13 mouse cellular contexts compared by ENCODE assay signal in the genomic region with DNA sequence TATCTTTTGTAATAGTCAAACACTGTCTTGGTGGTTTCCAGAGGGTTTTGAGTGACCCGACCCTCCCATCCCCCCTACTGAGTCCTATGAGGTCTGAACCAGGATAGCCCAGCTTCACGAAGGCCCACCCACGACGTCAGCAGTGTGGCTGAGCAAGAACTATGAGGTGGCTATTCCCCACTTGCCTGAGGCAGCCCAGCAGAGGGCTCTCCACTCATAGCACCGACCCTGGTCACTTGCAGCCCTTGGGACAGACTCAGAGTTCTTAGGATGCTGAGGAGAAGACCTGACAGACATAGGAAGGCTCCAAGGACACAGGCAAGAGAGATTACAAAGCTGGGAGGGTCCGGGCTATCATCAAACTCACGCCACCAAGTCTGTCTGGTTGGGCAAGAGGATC. TPM values are rescaled to one million over a fixed set of nuclear protein-coding genes. Genes with fewer than 3 reads are reported as not detected.
A peak's percentile ranks its signal among the peaks of the same experiment; 100 is the strongest.
DNase-seq lines count a peak whose midpoint lies in the region; ATAC-seq and TF ChIP-seq lines count a peak whose summit lies in the region.
"Had no signal": no experiment of that assay in that cellular context is flagged by ENCODE, and none has a peak within 500 bp of the region (broad histone marks: within the 10 kb centered on the region; RNA-seq: fewer than 3 reads in every experiment).

No protein-coding gene starts in this region.

- peaks cover 31% of the 10 kb centered on the region for H3K27me3 ChIP-seq in intestine, postnatal 0 days (replicated peaks; ENCODE audit: control insufficient read depth, insufficient read depth, low read length)
- peaks cover 60% of the 10 kb centered on the region for H3K27me3 ChIP-seq in intestine, embryonic 15.5 days (replicated peaks)
- H3K27me3 ChIP-seq in neural tube, embryonic 12.5 days (replicated peaks): peaks cover 49% of the 10 kb centered on the region
- no peaks in the 10 kb centered on the region for H3K27me3 ChIP-seq in hindbrain, embryonic 15.5 days

- H3K4me3 ChIP-seq in intestine, postnatal 0 days (ENCODE audit: low read depth, low read length): no peak overlapping the region
- H3K4me3 ChIP-seq in intestine, embryonic 15.5 days (replicated peaks): no peak overlapping the region
- peak overlapping the region; percentile 78; the same call in 1 of the 2 replicates for H3K4me3 ChIP-seq in neural tube, embryonic 12.5 days
- peak overlapping the region; percentile 89 for H3K4me3 ChIP-seq in hindbrain, embryonic 15.5 days
- H3K4me3 ChIP-seq: erythroblast, embryonic 14.5 days; liver, embryonic 13.5 days had no signal

- no peak overlapping the region for H3K9ac ChIP-seq in intestine, postnatal 0 days (ENCODE audit: low read depth, low read length)
- no peak overlapping the region for H3K9ac ChIP-seq in intestine, embryonic 15.5 days
- H3K9ac ChIP-seq in neural tube, embryonic 12.5 days: no peak overlapping the region
- 0 out of 2 replicates have a peak overlapping the region, but pooled peaks have one; percentile 87 for H3K9ac ChIP-seq in hindbrain, embryonic 15.5 days
- H3K9ac ChIP-seq: liver, embryonic 13.5 days had no signal

- no peaks in the 10 kb centered on the region for H3K36me3 ChIP-seq in intestine, postnatal 0 days (ENCODE audit: control insufficient read depth, insufficient read depth)
- no peaks in the 10 kb centered on the region for H3K36me3 ChIP-seq in intestine, embryonic 15.5 days
- no peaks in the 10 kb centered on the region for H3K36me3 ChIP-seq in neural tube, embryonic 12.5 days
- H3K36me3 ChIP-seq in hindbrain, embryonic 15.5 days: no peaks in the 10 kb centered on the region

- DNase-seq in neural tube, embryonic 10.5 days (ENCODE audit: extremely low spot score, low spot score): no peak
- DNase-seq in embryo, embryonic 10 days (ENCODE audit: low spot score): no peak
- DNase-seq in left cerebral cortex, adult 11 months (ENCODE audit: low spot score): no peak
- DNase-seq: liver, embryonic 13.5 days; spleen, adult 18-20 months; thymus, postnatal 25 days had no signal

- no peak overlapping the region for H3K27ac ChIP-seq in intestine, postnatal 0 days (ENCODE audit: low read depth, low read length)
- H3K27ac ChIP-seq in intestine, embryonic 15.5 days: no peak overlapping the region
- no peak overlapping the region for H3K27ac ChIP-seq in neural tube, embryonic 12.5 days
- H3K27ac ChIP-seq in hindbrain, embryonic 15.5 days (replicated peaks): peak overlapping the region; percentile 98; the same call in 1 of the 2 replicates
- H3K27ac ChIP-seq: liver, embryonic 13.5 days had no signal

- TF ChIP-seq CTCF in intestine, postnatal 0 days (IDR thresholded peaks at IDR 0.05; ENCODE audit: low read depth): peak; percentile 53

- H3K4me2 ChIP-seq in intestine, postnatal 0 days (replicated peaks; ENCODE audit: low read depth): no peak overlapping the region
- H3K4me2 ChIP-seq in intestine, embryonic 15.5 days (replicated peaks): no peak overlapping the region
- H3K4me2 ChIP-seq in neural tube, embryonic 12.5 days (replicated peaks): peak overlapping the region; percentile 88
- H3K4me2 ChIP-seq in hindbrain, embryonic 15.5 days: peak overlapping the region; percentile 80
- H3K4me2 ChIP-seq: liver, embryonic 13.5 days had no signal

- no peaks in the 10 kb centered on the region for H3K4me1 ChIP-seq in intestine, postnatal 0 days (replicated peaks; ENCODE audit: control insufficient read depth, insufficient read depth, low read length)
- peaks cover 21% of the 10 kb centered on the region for H3K4me1 ChIP-seq in intestine, embryonic 15.5 days (replicated peaks)
- peaks cover 67% of the 10 kb centered on the region for H3K4me1 ChIP-seq in neural tube, embryonic 12.5 days
- H3K4me1 ChIP-seq in hindbrain, embryonic 15.5 days (replicated peaks): peaks cover 87% of the 10 kb centered on the region

- WGBS in intestine, postnatal 0 days: 40% methylated on average over 7 of the region's 7 CpGs
- 44% methylated on average over 7 of the region's 7 CpGs for WGBS in intestine, embryonic 15.5 days
- WGBS in neural tube, embryonic 12.5 days: 40% methylated on average over 7 of the region's 7 CpGs
- 32% methylated on average over 7 of the region's 7 CpGs for WGBS in hindbrain, embryonic 15.5 days

- ATAC-seq in intestine, postnatal 0 days: no peak
- no peak for ATAC-seq in intestine, embryonic 15.5 days
- no peak for ATAC-seq in neural tube, embryonic 12.5 days (ENCODE audit: low FRiP score, low read depth)
- no peak for ATAC-seq in hindbrain, embryonic 15.5 days (ENCODE audit: low FRiP score, low read depth)

- H3K9me3 ChIP-seq in intestine, postnatal 0 days (ENCODE audit: control insufficient read depth): no peaks in the 10 kb centered on the region
- no peaks in the 10 kb centered on the region for H3K9me3 ChIP-seq in intestine, embryonic 15.5 days
- H3K9me3 ChIP-seq in neural tube, embryonic 12.5 days: no peaks in the 10 kb centered on the region
- no peaks in the 10 kb centered on the region for H3K9me3 ChIP-seq in hindbrain, embryonic 15.5 days
- H3K9me3 ChIP-seq: liver, embryonic 13.5 days had no signal

RNA-seq across cellular contexts. Expression of gene Cbfa2t3, which starts 23.9 kb away (rescaled TPM):
- 5.9 and 7.6 TPM in 2 replicates for polyA plus RNA-seq in intestine, postnatal 0 days (2015; fragmentation: Nextera tagmentation; extraction: Ambion mirVana)
- 4.6 and 4.7 TPM in 2 replicates for polyA plus RNA-seq in intestine, embryonic 15.5 days (2015; fragmentation: Nextera tagmentation; extraction: Ambion mirVana)
- polyA plus RNA-seq in neural tube, embryonic 12.5 days (2016; fragmentation: Nextera tagmentation; extraction: Ambion mirVana): 15.3 and 16.7 TPM in 2 replicates
- polyA plus RNA-seq in hindbrain, embryonic 15.5 days (2015; fragmentation: Nextera tagmentation; extraction: Ambion mirVana): 19.1 and 21.2 TPM in 2 replicates

RNA-seq across cellular contexts. Expression of gene Pabpn1l, which starts 52.5 kb away (rescaled TPM):
- polyA plus RNA-seq in intestine, postnatal 0 days (2015; fragmentation: Nextera tagmentation; extraction: Ambion mirVana): 0.13 TPM in 1 of 2 replicates, not detected in the other
- polyA plus RNA-seq in intestine, embryonic 15.5 days (2015; fragmentation: Nextera tagmentation; extraction: Ambion mirVana): not detected in 2 replicates
- polyA plus RNA-seq in neural tube, embryonic 12.5 days (2016; fragmentation: Nextera tagmentation; extraction: Ambion mirVana): not detected in 2 replicates
- polyA plus RNA-seq in hindbrain, embryonic 15.5 days (2015; fragmentation: Nextera tagmentation; extraction: Ambion mirVana): not detected in 2 replicates
- polyA plus RNA-seq: erythroblast, embryonic 14.5 days; heart, embryonic 16.5 days; liver, embryonic 13.5 days; neural tube, embryonic 11.5 days had no signal

Comparison
In these comparisons a context has a peak if more than half of its experiments do, and no peak if none do; other contexts are left out.
1. H3K4me2 ChIP-seq: peak in neural tube, embryonic 12.5 days (single experiment) and hindbrain, embryonic 15.5 days (single experiment); none in intestine, postnatal 0 days (single experiment) and intestine, embryonic 15.5 days (single experiment).
2. H3K4me3 ChIP-seq: peak in neural tube, embryonic 12.5 days (single experiment) and hindbrain, embryonic 15.5 days (single experiment); none in intestine, postnatal 0 days (single experiment) and intestine, embryonic 15.5 days (single experiment).